Mouse (Mus musculus) gastrocnemius, postnatal 36 days (tissue): ENCODE measurements around the gene Tmem94. TPM values are rescaled to one million over a fixed set of nuclear protein-coding genes. Genes with fewer than 3 reads are reported as not detected.
"Not testable (repeated sequence)": the region's sequence is repeated elsewhere in the genome, so short reads cannot be mapped to it uniquely, and the experiment has no call there.

Experiments
- DNase-seq, 2 experiments: peaks; one replicate each; pipeline ENCODE4 v3.0.0; 2022
- intact Hi-C: fragments of 180-260 bp; cut with DNase I; formaldehyde crosslinking; loops from one replicate; pipeline ENCODE4 v1.15.1; 2025
- long read RNA-seq, 2 experiments: library from polyadenylated mRNA; stranded (forward); transcript quantifications; one replicate each; pipeline ENCODE4 v2.0.0; 2021
- total RNA-seq, 2 experiments: library from RNA; stranded (reverse); gene quantifications; 2 replicates each; pipeline ENCODE4 v1.2.3; 2021

Gene Tmem94
- 10 to 100 TPM; 73.1 to 79.5 TPM for total RNA-seq
- long read RNA-seq, experiment 1, partial matches to known transcripts = 18 of 21 reads
- long read RNA-seq, experiment 1, other reads (novel, unspliced or antisense) = 3 of 21 reads
- long read RNA-seq, experiment 2, partial matches to known transcripts = 23 of 27 reads
- long read RNA-seq, experiment 2, other reads (novel, unspliced or antisense) = 4 of 27 reads

- peak; percentile 93 to 94 for DNase-seq
- intact Hi-C loops = loop anchor here (5.0 kb wide), 1 partner anchor 33 kb away; no protein-coding TSS in a partner anchor
These were observed at the start of gene Tmem94 for GRCm38 (mm10) chr11:115765103-115765606. Gene Tmem94, plus strand, starts transcription at chr11:115765433.

- no peak for DNase-seq
- intact Hi-C loops = loop anchor here (5.0 kb wide), 1 partner anchor 229 kb away; no protein-coding TSS in a partner anchor
These were observed 48.6 kb upstream of the Tmem94 start for GRCm38 (mm10) chr11:115716410-115717338.

GRCm38 (mm10) chr11:115717660-115718390, 47.4 kb upstream of the Tmem94 start:
- intact Hi-C loops = loop anchor here (5.0 kb wide), 1 partner anchor 231 kb away; no protein-coding TSS in a partner anchor
- no peak for DNase-seq

- intact Hi-C loops = loop anchor here (1.0 to 2.0 kb wide), 2 partner anchors 92 to 136 kb away; partner anchors contain the start of genes Myo15b and Tsen54
- peak; percentile 79 to 80 for DNase-seq
These were observed 42.6 kb upstream of the Tmem94 start for GRCm38 (mm10) chr11:115722638-115723037.

- no peak for DNase-seq
- intact Hi-C loops = loop anchor here (2.0 kb wide), 1 partner anchor 136 kb away; the partner anchor contains the start of gene Myo15b
These were observed 42.0 kb upstream of the Tmem94 start for GRCm38 (mm10) chr11:115723231-115723630.

GRCm38 (mm10) chr11:115734041-115734686, 31.1 kb upstream of the Tmem94 start:
- DNase-seq = no peak
- intact Hi-C loops = loop anchor here (5.0 kb wide), 1 partner anchor 33 kb away; the partner anchor contains the start of gene Tmem94

- no peak for DNase-seq
- intact Hi-C loops = no loop called here
These were observed 27.5 kb upstream of the Tmem94 start for GRCm38 (mm10) chr11:115737608-115738208.

GRCm38 (mm10) chr11:115738275-115738885, 26.9 kb upstream of the Tmem94 start:
- intact Hi-C loops = no loop called here
- no peak for DNase-seq

- intact Hi-C loops = no loop called here
- no peak for DNase-seq
These were observed 24.2 kb upstream of the Tmem94 start for GRCm38 (mm10) chr11:115741070-115741469.

GRCm38 (mm10) chr11:115742926-115743325, 22.3 kb upstream of the Tmem94 start:
- no peak for DNase-seq
- intact Hi-C loops = no loop called here

- intact Hi-C loops = no loop called here
- DNase-seq = no peak
These were observed 20.8 kb upstream of the Tmem94 start for GRCm38 (mm10) chr11:115744385-115744784.

- DNase-seq = no peak
- intact Hi-C loops = no loop called here
These were observed 19.1 kb upstream of the Tmem94 start for GRCm38 (mm10) chr11:115746109-115746508.

GRCm38 (mm10) chr11:115746762-115747161, 18.5 kb upstream of the Tmem94 start:
- no peak for DNase-seq
- intact Hi-C loops = no loop called here

GRCm38 (mm10) chr11:115747351-115747750, 17.9 kb upstream of the Tmem94 start:
- DNase-seq = no peak
- intact Hi-C loops = no loop called here

GRCm38 (mm10) chr11:115749834-115750233, 15.4 kb upstream of the Tmem94 start:
- no peak for DNase-seq
- intact Hi-C loops = no loop called here

GRCm38 (mm10) chr11:115751725-115752124, 13.5 kb upstream of the Tmem94 start:
- intact Hi-C loops = no loop called here
- no peak for DNase-seq

GRCm38 (mm10) chr11:115752653-115753052, 12.6 kb upstream of the Tmem94 start:
- DNase-seq = no peak

GRCm38 (mm10) chr11:115753485-115753884, 11.7 kb upstream of the Tmem94 start:
- intact Hi-C loops = no loop called here
- DNase-seq = no peak

More at GRCm38 (mm10) chr11:115752653-115753052, 12.6 kb upstream of the Tmem94 start:
- intact Hi-C loops = no loop called here

- intact Hi-C loops, DNase-seq: not testable (repeated sequence)
These were observed 3.1 kb upstream of the Tmem94 start for GRCm38 (mm10) chr11:115762176-115762575.
